Mouse (Mus musculus): ENCODE measurements around the gene Lst1. TPM values are rescaled to one million over a fixed set of nuclear protein-coding genes. Genes with fewer than 3 reads are reported as not detected.

Gene Lst1
- polyA plus RNA-seq, 1 experiment from 2014 or later = 5.6 TPM

DNA sequence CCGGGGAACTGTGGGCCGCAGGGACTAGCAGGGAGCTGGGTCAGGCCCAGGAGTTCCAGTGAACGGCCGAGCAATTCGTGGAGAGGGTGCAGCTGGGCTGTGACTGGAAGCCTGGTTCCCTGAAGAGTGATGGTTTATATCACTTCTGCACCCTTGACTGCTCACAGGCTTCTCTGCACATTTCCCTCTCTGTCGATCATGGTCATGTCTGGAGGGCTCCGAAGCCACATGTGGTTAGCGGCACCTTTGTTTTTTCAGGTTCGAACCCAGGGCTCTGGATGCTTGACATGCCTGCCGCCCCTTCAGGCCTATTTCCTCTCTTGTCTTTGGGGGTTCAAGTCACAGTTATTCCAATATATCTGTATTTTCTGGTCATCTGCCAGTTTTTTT lies 17.1 kb upstream of the Lst1 start:
- ATAC-seq (ENCODE audit: insufficient number of reproducible peaks, insufficient read depth, low FRiP score, low TSS enrichment, low read depth) = no peak
- H3K27ac ChIP-seq = no peak overlapping the region
- no peak overlapping the region for H3K9ac ChIP-seq (replicated peaks)
- no peaks in the 10 kb centered on the region for H3K9me3 ChIP-seq
- H3K36me3 ChIP-seq = no peaks in the 10 kb centered on the region
- no peak overlapping the region for H3K4me3 ChIP-seq (replicated peaks)
- 61% methylated on average over 10 of the region's 10 CpGs for WGBS
- H3K4me2 ChIP-seq = no peak overlapping the region
- H3K4me1 ChIP-seq (replicated peaks) = 0 out of 2 replicates have a peak, but pooled peaks cover 6% of the 10 kb centered on the region
- H3K27me3 ChIP-seq = peaks cover 51% of the 10 kb centered on the region

DNA sequence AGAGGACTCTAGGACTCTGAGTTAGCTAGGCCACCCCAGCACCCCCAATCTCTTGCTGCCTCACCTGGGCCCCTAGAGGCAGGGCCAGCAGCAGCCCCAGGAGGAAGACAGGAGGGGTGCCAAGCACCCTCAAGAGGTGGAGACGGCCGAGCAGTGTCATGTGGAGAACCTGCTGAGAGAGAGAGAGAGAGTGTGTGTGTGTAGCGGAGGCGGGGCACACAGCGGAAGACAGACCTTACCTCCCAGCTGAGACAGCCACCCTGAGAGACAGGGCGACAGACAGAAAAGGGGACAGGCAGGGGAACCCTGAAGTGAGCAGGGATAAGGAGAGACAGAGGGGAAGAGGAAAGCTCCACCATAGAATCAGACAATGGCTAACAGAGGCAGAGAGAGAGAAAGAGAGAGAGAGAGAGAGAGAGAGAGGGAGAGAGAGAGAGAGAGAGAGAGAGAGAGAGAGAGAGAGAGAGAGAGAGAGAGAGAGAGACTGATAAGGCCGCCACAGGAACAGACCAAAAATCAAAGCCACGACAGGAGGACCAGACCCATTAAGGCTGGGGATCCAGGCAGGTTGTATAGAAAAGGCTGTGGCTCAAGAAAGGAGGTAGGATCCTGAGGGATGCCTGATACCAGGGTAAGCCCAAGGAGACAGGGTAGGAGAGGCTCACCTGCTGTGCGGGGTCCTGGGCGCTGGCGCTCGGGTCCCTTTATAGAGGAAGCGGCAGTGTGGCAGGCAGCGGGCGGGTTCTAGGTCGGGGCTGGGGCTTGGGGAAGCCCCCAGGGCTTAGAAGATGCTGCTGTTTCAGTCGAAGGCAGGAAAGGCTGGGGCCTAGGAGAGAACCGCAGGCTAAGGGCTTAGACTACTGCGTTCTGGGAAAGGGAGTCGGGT lies 16.5 kb upstream of the Lst1 start, which contains the start of gene Lta:
Lta (minus strand) TSS at position 858 of the 886 bp plus-strand sequence.
- no peak within 1 kb of the TSS for H3K4me3 ChIP-seq (replicated peaks)

GRCm38 (mm10) chr17:35202442-35202841 lies 14.2 kb upstream of the Lst1 start:
- H3K4me3 ChIP-seq (replicated peaks) = no peak overlapping the region
- H3K4me2 ChIP-seq = no peak overlapping the region
- ATAC-seq (ENCODE audit: insufficient number of reproducible peaks, insufficient read depth, low FRiP score, low TSS enrichment, low read depth) = no peak
- H3K9me3 ChIP-seq = no peaks in the 10 kb centered on the region
- H3K27ac ChIP-seq = no peak overlapping the region
- no peaks in the 10 kb centered on the region for H3K36me3 ChIP-seq
- H3K9ac ChIP-seq (replicated peaks) = no peak overlapping the region
- WGBS = 74% methylated on average over 4 of the region's 4 CpGs
- 0 out of 2 replicates have a peak, but pooled peaks cover 6% of the 10 kb centered on the region for H3K4me1 ChIP-seq (replicated peaks)
- H3K27me3 ChIP-seq = peaks cover 76% of the 10 kb centered on the region

More for the DNA sequence above, 16.5 kb upstream of the Lst1 start, which contains the start of gene Lta:
- H3K9me3 ChIP-seq = no peaks in the 10 kb centered on the region
- ATAC-seq (ENCODE audit: insufficient number of reproducible peaks, insufficient read depth, low FRiP score, low TSS enrichment, low read depth) = no peak
- no peak within 1 kb of the TSS for H3K27ac ChIP-seq
- H3K9ac ChIP-seq (replicated peaks) = no peak within 1 kb of the TSS; the same call in 1 of the 2 replicates
- H3K36me3 ChIP-seq = no peaks in the 10 kb centered on the region
- H3K27me3 ChIP-seq = peaks cover 58% of the 10 kb centered on the region
- H3K4me1 ChIP-seq (replicated peaks) = 0 out of 2 replicates have a peak, but pooled peaks cover 6% of the 10 kb centered on the region
- H3K4me2 ChIP-seq = no peak within 1 kb of the TSS
- 27% methylated on average over 20 of the region's 20 CpGs for WGBS

GRCm38 (mm10) chr17:35201787-35202186 lies 13.5 kb upstream of the Lst1 start, which contains the start of gene Tnf:
Tnf (minus strand) TSS chr17:35202007.
- Histone ChIP-seq H3K9me3 (no peaks in the 10 kb centered on the region), H3K4me3 (replicated peaks) (no peak within 1 kb of the TSS), H3K9ac (replicated peaks) (no peak within 1 kb of the TSS), H3K27ac (no peak within 1 kb of the TSS), H3K4me2 (0 out of 2 replicates have a peak within 1 kb of the TSS, but pooled peaks have one; percentile 19), H3K36me3 (no peaks in the 10 kb centered on the region), H3K27me3 (peaks cover 81% of the 10 kb centered on the region), H3K4me1 (replicated peaks) (0 out of 2 replicates have a peak, but pooled peaks cover 6% of the 10 kb centered on the region)
- ATAC-seq (ENCODE audit: insufficient number of reproducible peaks, insufficient read depth, low FRiP score, low TSS enrichment, low read depth) = no peak
- WGBS = 34% methylated on average over 13 of the region's 13 CpGs

- no peak overlapping the region for H3K27ac ChIP-seq
- 79% methylated on average over 11 of the region's 11 CpGs for WGBS
- no peak overlapping the region for H3K9ac ChIP-seq (replicated peaks)
- H3K4me1 ChIP-seq (replicated peaks) = peaks cover 8% of the 10 kb centered on the region
- H3K4me3 ChIP-seq (replicated peaks) = no peak overlapping the region
- no peak overlapping the region for H3K4me2 ChIP-seq
- H3K27me3 ChIP-seq = peaks cover 87% of the 10 kb centered on the region
- ATAC-seq (ENCODE audit: insufficient number of reproducible peaks, insufficient read depth, low FRiP score, low TSS enrichment, low read depth) = no peak
- H3K36me3 ChIP-seq = no peaks in the 10 kb centered on the region
- no peaks in the 10 kb centered on the region for H3K9me3 ChIP-seq
Observed at GRCm38 (mm10) chr17:35201128-35201527, 12.9 kb upstream of the Lst1 start.

DNA sequence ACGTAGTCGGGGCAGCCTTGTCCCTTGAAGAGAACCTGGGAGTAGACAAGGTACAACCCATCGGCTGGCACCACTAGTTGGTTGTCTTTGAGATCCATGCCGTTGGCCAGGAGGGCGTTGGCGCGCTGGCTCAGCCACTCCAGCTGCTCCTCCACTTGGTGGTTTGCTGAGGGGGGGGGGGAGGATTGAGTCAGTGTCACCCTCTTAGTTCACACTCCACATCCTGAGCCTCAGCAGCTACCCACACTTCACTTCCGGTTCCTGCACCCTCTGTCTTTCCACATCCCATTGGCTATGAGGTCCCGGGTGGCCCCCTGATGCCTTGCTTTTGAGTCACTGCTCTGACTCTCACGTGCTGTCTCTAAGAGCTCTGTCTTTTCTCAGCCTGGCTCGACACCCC lies 12.2 kb upstream of the Lst1 start:
- Histone ChIP-seq H3K9me3 (no peaks in the 10 kb centered on the region), H3K27me3 (peaks cover 93% of the 10 kb centered on the region), H3K4me1 (replicated peaks) (peaks cover 15% of the 10 kb centered on the region), H3K36me3 (no peaks in the 10 kb centered on the region), H3K9ac (replicated peaks) (no peak overlapping the region), H3K4me3 (replicated peaks) (no peak overlapping the region), H3K27ac (no peak overlapping the region), H3K4me2 (no peak overlapping the region)
- ATAC-seq (ENCODE audit: insufficient number of reproducible peaks, insufficient read depth, low FRiP score, low TSS enrichment, low read depth) = no peak
- 84% methylated on average over 11 of the region's 11 CpGs for WGBS

DNA sequence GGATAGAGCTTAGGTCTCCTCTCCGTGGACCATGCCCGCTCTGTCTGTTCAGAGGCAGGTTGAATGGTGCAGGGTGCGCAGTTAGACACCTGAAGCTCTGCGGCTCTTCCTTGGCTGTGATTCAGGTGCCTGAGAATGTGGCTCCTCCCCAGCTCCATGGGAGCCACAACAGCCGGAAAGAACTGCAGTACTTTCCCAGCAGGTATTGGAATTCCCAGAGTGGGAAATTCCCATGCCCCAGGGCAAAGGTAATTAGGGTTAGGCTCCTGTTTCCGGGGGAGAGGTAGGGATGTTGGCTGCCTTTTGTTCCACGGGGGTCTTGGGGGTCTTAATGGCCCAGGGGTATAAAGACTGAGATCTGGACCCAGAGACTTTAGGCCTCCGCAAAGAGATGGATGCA lies 10.7 kb upstream of the Lst1 start:
- Histone ChIP-seq H3K9ac (replicated peaks) (no peak overlapping the region), H3K9me3 (no peaks in the 10 kb centered on the region), H3K4me3 (replicated peaks) (no peak overlapping the region), H3K4me1 (replicated peaks) (peaks cover 25% of the 10 kb centered on the region), H3K4me2 (no peak overlapping the region), H3K27ac (no peak overlapping the region), H3K27me3 (peaks cover 94% of the 10 kb centered on the region), H3K36me3 (no peaks in the 10 kb centered on the region)
- ATAC-seq (ENCODE audit: insufficient number of reproducible peaks, insufficient read depth, low FRiP score, low TSS enrichment, low read depth) = no peak
- 27% methylated on average over 8 of the region's 8 CpGs for WGBS

GRCm38 (mm10) chr17:35198029-35198428 lies 9.8 kb upstream of the Lst1 start:
- H3K27ac ChIP-seq = no peak overlapping the region
- H3K27me3 ChIP-seq = peaks cover 90% of the 10 kb centered on the region

DNA sequence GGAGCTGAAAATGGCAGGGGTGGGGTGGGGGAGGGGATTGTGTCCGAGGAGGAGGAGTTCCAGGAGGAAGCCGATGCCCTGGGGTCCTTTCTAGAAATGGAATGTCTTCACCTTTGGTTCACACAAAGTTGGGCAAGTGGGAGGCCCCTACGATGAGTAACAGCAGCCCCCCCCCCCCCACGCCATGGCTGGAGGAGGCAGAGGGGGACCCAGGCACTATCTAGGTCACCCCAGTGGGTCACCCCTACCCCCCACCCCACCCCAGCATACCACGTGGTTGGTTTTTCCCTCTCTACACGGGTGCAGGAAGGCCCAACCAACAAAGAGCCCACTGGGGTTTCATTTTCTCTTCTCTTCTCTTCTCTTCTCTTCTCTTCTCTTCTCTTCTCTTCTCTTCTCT lies 8.9 kb upstream of the Lst1 start:
- Histone ChIP-seq H3K9me3 (no peaks in the 10 kb centered on the region), H3K27me3 (peaks cover 81% of the 10 kb centered on the region), H3K4me2 (no peak overlapping the region), H3K27ac (no peak overlapping the region), H3K9ac (replicated peaks) (no peak overlapping the region), H3K36me3 (no peaks in the 10 kb centered on the region), H3K4me1 (replicated peaks) (peaks cover 24% of the 10 kb centered on the region), H3K4me3 (replicated peaks) (no peak overlapping the region)
- no peak for ATAC-seq (ENCODE audit: insufficient number of reproducible peaks, insufficient read depth, low FRiP score, low TSS enrichment, low read depth)
- 34% methylated on average over 6 of the region's 6 CpGs for WGBS

More at GRCm38 (mm10) chr17:35198029-35198428, 9.8 kb upstream of the Lst1 start:
- ATAC-seq (ENCODE audit: insufficient number of reproducible peaks, insufficient read depth, low FRiP score, low TSS enrichment, low read depth) = no peak
- Histone ChIP-seq H3K36me3 (no peaks in the 10 kb centered on the region), H3K4me3 (replicated peaks) (no peak overlapping the region), H3K9me3 (no peaks in the 10 kb centered on the region), H3K4me1 (replicated peaks) (peaks cover 27% of the 10 kb centered on the region), H3K9ac (replicated peaks) (no peak overlapping the region), H3K4me2 (no peak overlapping the region)
- 62% methylated on average over 7 of the region's 7 CpGs for WGBS

DNA sequence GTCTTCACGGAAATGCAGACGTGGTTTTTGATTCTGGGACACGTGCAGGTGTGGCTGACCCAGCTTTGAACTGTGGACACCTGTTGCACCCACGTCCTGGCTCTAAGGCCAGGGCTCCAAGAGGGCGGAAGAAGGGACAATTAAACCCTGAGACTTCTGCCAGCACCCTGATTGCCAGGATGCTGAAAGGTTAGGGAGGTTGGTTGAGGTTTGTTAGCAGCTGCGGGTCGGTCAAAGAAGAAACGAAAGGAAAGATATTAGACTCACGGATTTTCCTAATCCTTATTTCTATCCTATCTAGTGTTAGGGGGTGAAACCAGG lies 8.0 kb upstream of the Lst1 start:
- no peak overlapping the region for H3K9ac ChIP-seq (replicated peaks)
- no peaks in the 10 kb centered on the region for H3K36me3 ChIP-seq
- ATAC-seq (ENCODE audit: insufficient number of reproducible peaks, insufficient read depth, low FRiP score, low TSS enrichment, low read depth) = no peak
- H3K27me3 ChIP-seq = peaks cover 73% of the 10 kb centered on the region
- H3K4me2 ChIP-seq = peak overlapping the region; percentile 74
- WGBS = 21% methylated on average over 9 of the region's 9 CpGs
- H3K4me3 ChIP-seq (replicated peaks) = peak overlapping the region; percentile 43
- H3K4me1 ChIP-seq (replicated peaks) = peaks cover 21% of the 10 kb centered on the region
- no peaks in the 10 kb centered on the region for H3K9me3 ChIP-seq
- no peak overlapping the region for H3K27ac ChIP-seq

GRCm38 (mm10) chr17:35195631-35196320 lies 7.5 kb upstream of the Lst1 start:
- Histone ChIP-seq H3K9me3 (no peaks in the 10 kb centered on the region), H3K4me1 (replicated peaks) (peaks cover 21% of the 10 kb centered on the region), H3K9ac (replicated peaks) (peak overlapping the region; percentile 45), H3K4me2 (peak overlapping the region; percentile 74), H3K27ac (no peak overlapping the region), H3K4me3 (replicated peaks) (peak overlapping the region; percentile 43), H3K27me3 (peaks cover 68% of the 10 kb centered on the region), H3K36me3 (no peaks in the 10 kb centered on the region)
- peak; percentile 53 for ATAC-seq (ENCODE audit: insufficient number of reproducible peaks, insufficient read depth, low FRiP score, low TSS enrichment, low read depth)
- WGBS = 2% methylated on average over 66 of the region's 66 CpGs
